Mouse (Mus musculus) monocyte, adult 5-6 weeks (primary cell): ENCODE measurements around the gene Ankrd2. TPM values are rescaled to one million over a fixed set of nuclear protein-coding genes. Genes with fewer than 3 reads are reported as not detected.
A peak's percentile ranks its signal among the peaks of the same experiment; 100 is the strongest.
"Not testable (repeated sequence)": the region's sequence is repeated elsewhere in the genome, so short reads cannot be mapped to it uniquely, and the experiment has no call there.

Experiments
- ATAC-seq: fragments of 153-309, 156-312 bp; replicated peaks from 2 replicates; pipeline ENCODE4 v1.8.0; 2017; ENCODE audit warnings: mild to moderate bottlenecking; ENCODE audit not compliant: low TSS enrichment, insufficient number of reproducible peaks, severe bottlenecking, poor library complexity, low FRiP score
- total RNA-seq: library from RNA; stranded (forward); fragments of 200-1000, 200-491, 200-594 nt; gene quantifications from 3 replicates; pipeline ENCODE4 v1.2.3, GENCODE M21; 2017

Gene Ankrd2
- total RNA-seq, 1 experiment from 2014 or later = not detected

DNA sequence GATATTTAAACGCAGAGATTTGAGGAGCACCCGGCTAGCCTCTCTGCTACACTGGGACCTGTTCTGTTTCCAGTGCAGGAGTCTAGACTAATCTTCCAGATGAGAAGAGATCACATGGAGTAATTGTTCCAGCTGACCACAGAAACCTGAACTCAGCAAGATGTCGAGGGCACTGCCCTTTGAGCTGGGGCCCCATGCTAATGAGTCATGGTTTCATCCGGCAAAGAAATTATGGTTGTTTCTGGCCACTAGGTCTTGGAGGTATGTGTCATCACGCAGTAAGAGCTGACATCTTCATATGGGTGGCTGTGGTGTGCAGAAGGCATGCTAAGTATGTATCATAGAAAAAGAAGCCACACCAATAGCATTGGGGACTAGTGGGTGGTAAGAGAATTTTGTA is 44.1 kb downstream of the Ankrd2 start:
- ATAC-seq = no peak

DNA sequence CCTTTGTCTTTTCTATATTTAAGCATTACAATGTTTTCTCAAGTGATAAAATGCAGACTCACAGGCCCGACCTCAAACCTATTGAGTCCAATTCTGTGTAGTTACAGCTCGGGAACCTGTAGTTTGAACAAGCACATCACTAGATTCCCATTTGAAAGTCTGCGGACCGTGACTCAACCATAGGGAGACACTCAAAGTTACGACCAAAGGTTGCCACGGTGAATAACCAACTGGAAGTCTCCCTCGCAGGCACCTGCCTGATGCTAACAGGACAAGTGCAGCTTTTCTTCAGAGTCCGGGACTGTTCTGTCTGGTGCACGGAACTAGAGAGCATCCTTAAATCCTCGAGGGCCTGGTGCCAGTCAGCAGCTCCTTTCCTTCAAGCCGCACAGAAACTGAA is 44.7 kb downstream of the Ankrd2 start:
- ATAC-seq = no peak

- not testable (repeated sequence) for ATAC-seq
Measured at GRCm38 (mm10) chr19:42081613-42082012, 45.8 kb downstream of the Ankrd2 start.

DNA sequence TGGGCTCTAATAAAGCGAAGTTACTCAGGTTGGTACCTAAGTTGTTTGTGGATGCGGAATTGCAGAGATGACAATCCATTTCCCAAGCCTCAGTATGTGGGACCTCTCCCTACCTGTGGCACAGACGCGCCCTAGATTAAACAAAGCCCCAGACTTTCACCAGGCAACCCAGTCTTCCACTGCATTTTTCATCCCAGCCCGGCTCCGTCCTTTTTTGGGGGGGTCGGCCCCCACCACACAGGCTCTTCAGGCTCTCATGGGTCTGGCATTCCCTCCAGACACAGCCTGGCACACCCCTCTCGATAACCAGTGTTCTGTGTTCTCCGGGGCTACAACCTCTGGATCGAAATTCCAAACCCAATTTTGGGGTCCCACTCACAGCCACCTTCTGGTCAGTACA is 49.9 kb downstream of the Ankrd2 start:
- no peak for ATAC-seq

- ATAC-seq = no peak
Measured at GRCm38 (mm10) chr19:42086166-42086565, 50.4 kb downstream of the Ankrd2 start, which contains the start of gene Morn4. Gene Morn4 (minus strand): TSS chr19:42086357.

DNA sequence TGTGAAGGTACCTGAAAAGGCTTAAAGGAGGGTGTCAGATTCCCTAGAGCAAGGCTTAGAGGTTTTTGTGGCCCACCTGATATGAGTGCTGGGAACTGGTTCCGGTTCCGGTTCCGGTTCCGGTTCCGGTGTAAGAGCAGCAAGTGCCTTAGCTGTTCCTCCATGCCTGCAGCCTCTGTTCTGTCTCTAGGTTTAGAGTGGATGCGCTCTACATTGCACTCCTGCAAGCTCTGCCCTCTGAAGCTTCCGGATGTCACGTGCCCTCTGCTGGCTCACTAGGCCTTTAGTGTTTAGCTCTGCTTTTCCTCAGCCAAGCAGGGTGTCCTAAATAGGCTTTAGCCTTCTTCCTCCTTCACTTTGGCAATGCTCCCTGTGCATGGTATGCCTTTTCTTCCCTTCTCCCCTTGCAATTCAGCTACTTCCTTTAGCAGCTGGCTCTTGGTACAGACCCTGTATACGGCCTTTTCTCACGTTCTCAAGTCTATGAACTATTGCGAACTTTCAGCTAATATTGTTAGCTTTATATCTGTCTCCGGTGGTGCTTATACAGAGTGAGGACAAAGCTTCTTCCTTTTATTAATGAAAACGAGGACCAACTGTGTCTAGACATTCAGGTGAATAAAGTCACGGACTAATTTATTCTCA is 53.4 kb downstream of the Ankrd2 start:
- ATAC-seq = peak; percentile 59

GRCm38 (mm10) chr19:42089748-42090595 is 54.2 kb downstream of the Ankrd2 start, which contains the start of gene Pi4k2a:
Gene Pi4k2a (plus strand): TSS chr19:42090470.
- ATAC-seq = peak; percentile 97

DNA sequence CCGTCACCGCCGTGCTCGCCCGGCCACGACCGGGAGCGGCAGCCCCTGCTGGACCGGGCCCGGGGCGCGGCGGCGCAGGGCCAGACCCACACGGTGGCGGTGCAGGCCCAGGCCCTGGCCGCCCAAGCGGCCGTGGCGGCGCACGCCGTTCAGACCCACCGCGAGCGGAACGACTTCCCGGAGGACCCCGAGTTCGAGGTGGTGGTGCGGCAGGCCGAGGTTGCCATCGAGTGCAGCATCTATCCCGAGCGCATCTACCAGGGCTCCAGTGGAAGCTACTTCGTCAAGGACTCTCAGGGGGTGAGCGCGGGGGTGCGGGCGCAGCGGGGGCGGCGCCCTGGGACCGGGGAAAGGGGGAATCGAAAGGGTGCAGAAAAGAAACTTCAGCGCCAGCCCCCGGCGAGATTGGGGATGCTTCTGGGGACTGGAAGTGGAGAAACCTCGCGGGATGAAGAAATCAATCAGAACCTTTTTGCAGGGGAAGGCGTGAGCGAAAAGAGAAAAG is 54.9 kb downstream of the Ankrd2 start:
- peak; percentile 32 for ATAC-seq

Other genes with a start within 250 kb of the Ankrd2 start
- gene Arhgap19, start 234.0 kb upstream of the Ankrd2 start, total RNA-seq = 1.1 to 2.3 TPM (median 1.9 TPM) in 3 replicates
- gene Frat1, start 206.0 kb upstream of the Ankrd2 start, total RNA-seq = 21.9 to 24.9 TPM (median 22.4 TPM) in 3 replicates
- 14.4 to 39.3 TPM (median 21.5 TPM) in 3 replicates for gene Frat2, start 187.9 kb upstream of the Ankrd2 start, total RNA-seq
- gene Rrp12, start 139.8 kb upstream of the Ankrd2 start, total RNA-seq = 5.1 to 7.7 TPM (median 7.6 TPM) in 3 replicates
- gene Pgam1, start 124.1 kb upstream of the Ankrd2 start, total RNA-seq = 117 to 136 TPM (median 120 TPM) in 3 replicates
- gene Exosc1, start 102.6 kb upstream of the Ankrd2 start, total RNA-seq = 28.8 to 32.4 TPM (median 31.4 TPM) in 3 replicates
- 15.5 to 26.4 TPM (median 23.1 TPM) in 3 replicates for gene Zdhhc16, start 102.5 kb upstream of the Ankrd2 start, total RNA-seq
- gene Mms19, start 54.8 kb upstream of the Ankrd2 start, total RNA-seq = 18.6 to 55.2 TPM (median 41.6 TPM) in 3 replicates
- gene Ubtd1, start 54.2 kb upstream of the Ankrd2 start, total RNA-seq = 8.2 to 10.9 TPM (median 10.0 TPM) in 3 replicates
- gene Hoga1, start 9.6 kb downstream of the Ankrd2 start, total RNA-seq = not detected in 3 replicates
- gene 4933411K16Rik, start 16.2 kb downstream of the Ankrd2 start, total RNA-seq = 0.43 to 0.67 TPM in 2 of 3 replicates, not detected in the other
- gene Morn4, start 50.4 kb downstream of the Ankrd2 start, total RNA-seq = not detected in 3 replicates
- gene Pi4k2a, start 54.5 kb downstream of the Ankrd2 start, total RNA-seq = 12.4 to 19.9 TPM (median 16.8 TPM) in 3 replicates
- 3.7 to 6.4 TPM (median 4.2 TPM) in 3 replicates for gene Avpi1, start 93.1 kb downstream of the Ankrd2 start, total RNA-seq
- gene Marveld1, start 111.4 kb downstream of the Ankrd2 start, total RNA-seq = 4.6 to 15.8 TPM (median 7.2 TPM) in 3 replicates
- 43.3 to 59.7 TPM (median 44.3 TPM) in 3 replicates for gene Zfyve27, start 128.0 kb downstream of the Ankrd2 start, total RNA-seq
- gene Sfrp5, start 166.3 kb downstream of the Ankrd2 start, total RNA-seq = not detected in 3 replicates
- gene Golga7b, start 211.6 kb downstream of the Ankrd2 start, total RNA-seq = not detected in 3 replicates